ENCODE assay signal across 8 mouse cellular contexts in the genomic region with DNA sequence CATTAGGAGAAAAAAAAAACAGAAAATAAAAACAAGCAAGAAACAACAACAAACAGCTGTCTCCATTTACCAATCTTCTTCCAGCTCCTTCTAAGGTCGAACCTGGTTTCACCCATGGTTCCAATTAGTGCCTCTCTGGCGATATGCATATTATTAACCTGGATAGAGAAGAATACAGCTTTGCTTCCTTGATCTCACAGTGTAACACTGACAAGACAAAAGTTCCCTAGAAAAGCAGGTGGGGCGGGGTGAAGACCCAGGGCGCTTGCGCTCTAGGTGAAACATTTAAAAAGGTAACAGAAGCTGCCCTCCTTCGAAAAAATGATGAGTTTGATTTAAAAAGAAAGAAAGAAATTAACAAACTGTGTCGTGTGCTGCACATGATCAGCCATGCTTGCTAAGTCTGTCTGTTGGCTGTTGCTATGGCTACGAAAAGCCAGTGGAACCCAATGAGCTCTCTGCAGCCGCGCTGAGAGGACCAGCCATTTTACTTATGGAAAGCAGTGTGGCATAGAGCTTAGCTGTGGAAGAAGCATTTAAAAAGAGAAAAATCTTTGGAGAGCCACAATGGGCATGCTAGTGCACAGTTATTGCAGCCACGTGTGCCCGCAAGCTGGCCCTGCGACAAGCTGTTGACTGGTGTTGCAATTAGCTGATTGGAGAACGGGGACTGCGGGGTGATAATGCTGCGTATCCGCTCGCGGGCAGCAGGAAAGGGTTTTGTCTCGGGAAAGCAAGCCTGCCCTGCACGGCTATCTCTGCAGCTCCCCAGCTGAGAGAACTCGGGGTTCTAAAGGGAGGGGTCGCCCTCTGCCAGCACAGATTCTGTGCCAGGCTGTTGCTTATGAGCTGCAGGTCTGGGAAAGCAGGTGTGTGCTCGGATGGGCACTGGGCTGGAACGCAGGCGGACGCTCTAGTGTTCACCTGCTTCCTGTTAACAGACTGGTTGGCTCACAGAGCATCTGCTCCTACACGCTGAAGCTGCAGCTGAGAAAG.
A peak's percentile ranks its signal among the peaks of the same experiment; 100 is the strongest.
DNase-seq lines count a peak whose midpoint lies in the region; ATAC-seq and TF ChIP-seq lines count a peak whose summit lies in the region.

No protein-coding gene starts in this region.

- no peaks in the 10 kb centered on the region for H3K79me2 ChIP-seq in C2C12 (ENCODE audit: control insufficient read depth, insufficient read depth)

- H3K27me3 ChIP-seq in C2C12 (ENCODE audit: control insufficient read depth, insufficient read depth, insufficient read length) = no peaks in the 10 kb centered on the region

- peak; percentile 96 for DNase-seq in brain, adult 2 months (ENCODE audit: low read depth, low spot score)
- peak; percentile 56 for DNase-seq in fibroblast of lung, adult 2 months (ENCODE audit: low read depth)
- DNase-seq in heart, postnatal 4 days = peak; percentile 65
- peak; percentile 76 to 82 for DNase-seq in layer of hippocampus, adult 8-10 months (ENCODE audit: low spot score in 2 of 2)
- peak; percentile 29 to 48 for DNase-seq in lung, adult 18-20 months
- peak; percentile 54 for DNase-seq in ovary, postnatal 36 days (ENCODE audit: low spot score)

- H3K79me3 ChIP-seq in C2C12 (ENCODE audit: low read depth) = no peaks in the 10 kb centered on the region

- H3K4me3 ChIP-seq in C2C12 (ENCODE audit: insufficient read depth, poor library complexity, severe bottlenecking) = peak overlapping the region; percentile 2

- H3ac ChIP-seq in C2C12 (ENCODE audit: control insufficient read depth, insufficient read length, low read depth) = no peak overlapping the region

- no peak for ATAC-seq in erythroid progenitor cell, adult 5-6 weeks (replicated peaks; ENCODE audit: low FRiP score, poor library complexity, severe bottlenecking)

- no peaks in the 10 kb centered on the region for H3K36me3 ChIP-seq in C2C12 (ENCODE audit: control insufficient read depth, insufficient read depth)

- TF ChIP-seq CTCF in C2C12 (IDR thresholded peaks at IDR 0.05; ENCODE audit: control insufficient read depth, insufficient read depth, insufficient read length) = no peak

TF ChIP-seq in C2C12, 6 proteins besides CTCF, POLR2A, EP300 and RAD21:
- TF ChIP-seq MAX (IDR thresholded peaks at IDR 0.05) = no peak
- TF ChIP-seq MYOD1 (IDR thresholded peaks at IDR 0.05; ENCODE audit: control insufficient read depth, insufficient read length, low read depth) = no peak
- TF ChIP-seq FOSL1 (IDR thresholded peaks at IDR 0.05; ENCODE audit: insufficient read depth, low read length, poor library complexity, severe bottlenecking) = no peak
- TF ChIP-seq CEBPB (IDR thresholded peaks at IDR 0.05; ENCODE audit: low read depth) = no peak
- no peak for TF ChIP-seq USF1 (IDR thresholded peaks at IDR 0.05; ENCODE audit: low read depth)
- no peak for TF ChIP-seq MYOG (IDR thresholded peaks at IDR 0.05; ENCODE audit: control insufficient read depth, extremely low read depth, insufficient read length)

Comparison
In these comparisons a context has a peak if more than half of its experiments do, and no peak if none do; other contexts are left out.
1. DNase-seq: peak in every context shown above with its lines; median percentile 96 in brain, adult 2 months; 79 in layer of hippocampus, adult 8-10 months; 65 in heart, postnatal 4 days; 56 in fibroblast of lung, adult 2 months; 54 in ovary, postnatal 36 days; 38 in lung, adult 18-20 months.